Mouse (Mus musculus): ENCODE measurements at regions not wholly inside any gene's neighbourhood (a gene's known extent, or its start where the extent isn't known, plus 50 kb on each side); places are given as distances from the start of the nearest gene placed in this dataset.

DNA sequence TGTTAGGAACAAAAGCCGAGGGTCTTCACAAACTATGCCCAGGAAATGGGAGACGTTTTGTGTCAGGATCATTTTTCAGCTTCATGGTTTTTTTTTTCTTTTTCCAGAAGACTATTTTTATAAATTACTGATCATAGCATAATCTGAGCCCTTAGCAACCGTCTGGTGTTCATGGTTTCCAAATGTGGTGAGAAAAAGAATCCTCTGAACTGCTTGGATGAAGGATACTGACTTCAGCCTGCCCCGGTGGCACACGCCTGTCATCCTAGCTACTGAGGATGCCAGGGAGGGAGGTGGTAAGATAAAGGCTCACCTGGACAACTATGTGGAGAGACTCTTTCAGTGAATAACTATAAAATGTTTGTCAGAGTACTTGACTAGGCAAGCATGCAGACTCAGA is 72.4 kb upstream of the Epcam start:
- TF ChIP-seq CTCF (IDR thresholded peaks at IDR 0.05; ENCODE audit: low read depth, low read length): no peak
- no peak for TF ChIP-seq POLR2A (IDR thresholded peaks at IDR 0.05; ENCODE audit: borderline replicate concordance, low read depth, low read length)
